Mouse (Mus musculus): Measurements from ENCODE around the gene Gm28048. TPM values are rescaled to one million over a fixed set of nuclear protein-coding genes. Genes with fewer than 3 reads are reported as not detected.

Gene Gm28048
- polyA plus RNA-seq, 1 experiment = 0.05 TPM

DNA sequence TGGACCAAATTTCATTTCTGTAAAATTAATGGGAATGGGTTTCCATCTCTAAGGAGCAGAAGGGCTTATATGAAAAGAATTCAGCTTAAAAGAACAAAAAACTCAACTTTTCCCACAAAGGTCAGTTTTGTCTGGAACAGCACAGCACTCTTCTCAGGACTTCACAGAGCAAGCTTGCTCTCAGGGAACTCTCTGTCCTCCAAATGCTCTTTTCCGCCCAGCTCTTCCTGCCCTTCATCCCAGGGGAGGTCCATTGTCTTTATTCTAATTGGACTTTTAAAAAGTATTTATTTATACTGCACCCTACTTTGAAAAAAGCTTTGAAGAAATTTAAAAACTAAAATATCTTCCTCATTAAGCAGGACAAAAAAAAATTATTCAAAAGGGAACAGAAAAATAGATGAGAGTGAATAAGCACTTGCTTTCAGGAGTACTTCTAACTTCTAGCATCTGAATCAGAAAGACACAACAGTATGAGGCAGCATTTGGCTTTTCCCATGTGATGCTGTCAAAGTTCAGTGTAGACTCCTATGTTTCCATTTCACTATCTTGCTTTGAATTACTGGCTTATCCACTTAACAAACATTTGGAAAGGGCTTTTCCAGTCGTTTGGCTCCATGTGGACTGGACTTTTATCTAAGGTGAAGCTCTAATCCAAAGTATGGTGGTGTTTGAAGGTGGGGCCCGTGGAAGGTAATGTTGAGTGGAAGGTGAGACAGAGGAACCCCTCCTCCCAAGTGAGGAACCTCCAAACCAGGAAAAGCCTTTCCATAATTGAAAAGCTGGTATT is 101.3 kb downstream of the Gm28048 start:
- no peak for TF ChIP-seq CTCF (IDR thresholded peaks at IDR 0.05; ENCODE audit: extremely low read depth, insufficient read depth, insufficient read length, insufficient replicate concordance)
- no peak for TF ChIP-seq POLR2A (IDR thresholded peaks at IDR 0.05; ENCODE audit: low read depth, low read length)
- WGBS = 87% methylated on average over 3 of the region's 3 CpGs
- Histone ChIP-seq H3K36me3 (ENCODE audit: control insufficient read depth, insufficient read depth, low read length) (no peaks in the 10 kb centered on the region), H3K4me3 (ENCODE audit: extremely low read depth, insufficient read depth, insufficient read length) (no peak overlapping the region), H3K27ac (ENCODE audit: insufficient read depth, low read length) (no peak overlapping the region), H3K27me3 (ENCODE audit: control insufficient read depth, insufficient read depth, low read length) (no peaks in the 10 kb centered on the region), H3K4me1 (ENCODE audit: control insufficient read depth, insufficient read depth, insufficient read length) (no peaks in the 10 kb centered on the region; the same call in 1 of the 2 replicates)
- DNase-seq (ENCODE audit: low read depth in 1 of 2, low spot score in 2 of 2) = no peak

DNA sequence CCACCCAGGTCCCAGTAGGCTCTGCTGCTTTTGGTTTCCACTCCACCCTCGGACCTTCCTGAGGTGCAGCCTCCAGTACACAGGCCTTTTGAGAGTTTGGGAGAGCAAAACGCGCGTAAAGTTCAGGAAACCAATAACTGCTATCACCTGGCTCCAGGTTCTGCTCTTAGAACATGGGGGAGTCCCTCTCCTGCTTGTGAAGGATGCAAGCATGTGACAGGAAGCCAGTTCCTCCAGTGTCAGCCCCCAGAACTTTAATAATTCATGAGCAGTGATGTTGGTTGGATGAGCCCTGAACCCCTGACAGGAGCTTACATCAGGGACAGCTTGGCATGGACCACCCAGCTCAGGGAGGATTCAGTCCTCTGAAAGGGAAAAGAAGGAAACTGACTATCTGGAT is 102.2 kb downstream of the Gm28048 start:
- H3K36me3 ChIP-seq (ENCODE audit: control insufficient read depth, insufficient read depth, low read length) = no peaks in the 10 kb centered on the region
- H3K4me3 ChIP-seq (ENCODE audit: extremely low read depth, insufficient read depth, insufficient read length) = no peak overlapping the region
- H3K27ac ChIP-seq (ENCODE audit: insufficient read depth, low read length) = no peak overlapping the region
- WGBS = 50% methylated on average over 4 of the region's 4 CpGs
- TF ChIP-seq CTCF (IDR thresholded peaks at IDR 0.05; ENCODE audit: extremely low read depth, insufficient read depth, insufficient read length, insufficient replicate concordance) (no peak), POLR2A (IDR thresholded peaks at IDR 0.05; ENCODE audit: low read depth, low read length) (no peak)
- DNase-seq (ENCODE audit: low read depth in 1 of 2, low spot score in 2 of 2) = no peak
- no peaks in the 10 kb centered on the region; the same call in 1 of the 2 replicates for H3K4me1 ChIP-seq (ENCODE audit: control insufficient read depth, insufficient read depth, insufficient read length)
- H3K27me3 ChIP-seq (ENCODE audit: control insufficient read depth, insufficient read depth, low read length) = no peaks in the 10 kb centered on the region

DNA sequence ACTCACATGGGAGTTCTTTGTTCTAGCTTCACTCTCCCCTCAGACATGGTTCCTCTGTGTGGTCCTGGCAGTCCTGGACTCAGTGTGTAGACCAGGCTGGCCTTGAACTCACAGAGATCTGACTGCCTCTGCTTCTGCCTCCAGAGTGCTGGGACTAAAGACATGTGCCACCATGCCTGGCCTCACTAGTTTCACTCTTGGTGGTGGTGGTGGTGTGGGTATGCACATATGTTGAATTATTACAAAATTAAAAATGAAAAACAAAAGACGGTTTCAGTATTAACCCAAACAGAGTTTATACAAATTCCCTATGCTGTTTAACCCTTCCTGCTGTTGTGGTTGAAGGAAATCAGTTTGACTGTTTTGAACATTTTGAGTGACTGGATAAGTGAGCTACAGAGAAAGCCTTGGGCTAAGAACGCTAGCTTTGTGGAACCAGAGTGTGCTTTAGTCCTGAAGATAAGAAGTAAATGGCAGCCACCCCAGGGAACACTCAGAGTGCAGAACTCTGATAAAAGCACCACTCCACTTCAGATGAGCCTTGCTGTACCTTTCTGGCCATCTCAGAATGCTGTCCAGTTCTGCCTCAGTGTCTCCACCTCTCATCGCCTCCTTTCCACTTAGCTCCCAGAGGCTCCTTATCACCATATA is 105.1 kb downstream of the Gm28048 start:
- WGBS = 86% methylated on average over 3 of the region's 3 CpGs
- Histone ChIP-seq H3K4me1 (ENCODE audit: control insufficient read depth, insufficient read depth, insufficient read length) (peaks cover 11% of the 10 kb centered on the region; the same call in 1 of the 2 replicates), H3K27me3 (ENCODE audit: control insufficient read depth, insufficient read depth, low read length) (no peaks in the 10 kb centered on the region), H3K27ac (ENCODE audit: insufficient read depth, low read length) (no peak overlapping the region), H3K4me3 (ENCODE audit: extremely low read depth, insufficient read depth, insufficient read length) (no peak overlapping the region), H3K36me3 (ENCODE audit: control insufficient read depth, insufficient read depth, low read length) (no peaks in the 10 kb centered on the region)
- no peak for TF ChIP-seq POLR2A (IDR thresholded peaks at IDR 0.05; ENCODE audit: low read depth, low read length)
- no peak for TF ChIP-seq CTCF (IDR thresholded peaks at IDR 0.05; ENCODE audit: extremely low read depth, insufficient read depth, insufficient read length, insufficient replicate concordance)
- no peak for DNase-seq (ENCODE audit: low read depth in 1 of 2, low spot score in 2 of 2)

DNA sequence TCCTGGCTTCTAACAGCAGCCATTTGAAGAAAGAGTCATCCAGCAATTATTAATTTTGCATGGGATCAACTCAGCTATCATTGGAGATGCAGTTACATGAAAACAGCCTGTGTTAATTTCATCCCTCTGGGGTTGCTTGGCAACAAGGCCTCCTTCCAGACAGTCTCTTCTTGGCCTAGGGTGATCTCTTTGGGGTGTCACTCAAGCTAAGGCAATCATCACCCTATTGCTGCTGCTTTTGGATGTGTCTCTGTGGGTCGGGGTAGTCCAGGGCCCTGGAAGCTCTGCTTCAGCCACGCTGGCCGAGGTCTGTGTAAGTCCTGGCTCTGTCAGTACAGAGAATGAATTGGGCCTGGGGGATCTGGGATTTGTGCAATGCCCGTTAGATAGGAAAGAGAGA is 106.6 kb downstream of the Gm28048 start:
- H3K4me3 ChIP-seq (ENCODE audit: extremely low read depth, insufficient read depth, insufficient read length) = no peak overlapping the region
- no peaks in the 10 kb centered on the region for H3K27me3 ChIP-seq (ENCODE audit: control insufficient read depth, insufficient read depth, low read length)
- no peak overlapping the region for H3K27ac ChIP-seq (ENCODE audit: insufficient read depth, low read length)
- WGBS = 94% methylated on average over 4 of the region's 4 CpGs
- H3K36me3 ChIP-seq (ENCODE audit: control insufficient read depth, insufficient read depth, low read length) = no peaks in the 10 kb centered on the region
- H3K4me1 ChIP-seq (ENCODE audit: control insufficient read depth, insufficient read depth, insufficient read length) = peaks cover 16% of the 10 kb centered on the region
- DNase-seq (ENCODE audit: low read depth in 1 of 2, low spot score in 2 of 2) = no peak
- TF ChIP-seq POLR2A (IDR thresholded peaks at IDR 0.05; ENCODE audit: low read depth, low read length) = no peak
- TF ChIP-seq CTCF (IDR thresholded peaks at IDR 0.05; ENCODE audit: extremely low read depth, insufficient read depth, insufficient read length, insufficient replicate concordance) = no peak

DNA sequence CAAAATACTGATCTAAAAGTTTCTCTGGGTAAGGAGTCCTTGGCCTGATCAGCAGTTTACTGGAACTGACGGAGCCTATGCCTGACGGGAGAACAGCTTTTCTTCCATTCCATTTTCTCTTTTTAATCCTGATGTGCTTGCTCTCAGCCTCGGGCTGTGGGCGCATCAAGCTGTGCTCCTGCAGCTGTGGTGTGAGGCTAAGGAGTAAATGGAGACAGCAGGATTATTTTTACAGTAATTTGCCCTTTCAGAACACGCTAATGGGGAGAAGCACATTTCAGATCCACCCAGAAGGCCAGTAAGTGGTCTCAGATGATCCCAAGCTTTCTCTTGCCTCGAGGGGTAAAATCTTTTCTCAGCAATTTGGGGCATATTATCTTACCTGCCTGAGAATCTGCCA is 107.1 kb downstream of the Gm28048 start:
- 90% methylated on average over 6 of the region's 6 CpGs for WGBS
- DNase-seq (ENCODE audit: low read depth in 1 of 2, low spot score in 2 of 2) = no peak
- TF ChIP-seq POLR2A (IDR thresholded peaks at IDR 0.05; ENCODE audit: low read depth, low read length) (no peak), CTCF (IDR thresholded peaks at IDR 0.05; ENCODE audit: extremely low read depth, insufficient read depth, insufficient read length, insufficient replicate concordance) (no peak)
- H3K27me3 ChIP-seq (ENCODE audit: control insufficient read depth, insufficient read depth, low read length) = no peaks in the 10 kb centered on the region
- H3K36me3 ChIP-seq (ENCODE audit: control insufficient read depth, insufficient read depth, low read length) = no peaks in the 10 kb centered on the region
- no peak overlapping the region for H3K4me3 ChIP-seq (ENCODE audit: extremely low read depth, insufficient read depth, insufficient read length)
- H3K27ac ChIP-seq (ENCODE audit: insufficient read depth, low read length) = no peak overlapping the region
- H3K4me1 ChIP-seq (ENCODE audit: control insufficient read depth, insufficient read depth, insufficient read length) = peaks cover 16% of the 10 kb centered on the region

DNA sequence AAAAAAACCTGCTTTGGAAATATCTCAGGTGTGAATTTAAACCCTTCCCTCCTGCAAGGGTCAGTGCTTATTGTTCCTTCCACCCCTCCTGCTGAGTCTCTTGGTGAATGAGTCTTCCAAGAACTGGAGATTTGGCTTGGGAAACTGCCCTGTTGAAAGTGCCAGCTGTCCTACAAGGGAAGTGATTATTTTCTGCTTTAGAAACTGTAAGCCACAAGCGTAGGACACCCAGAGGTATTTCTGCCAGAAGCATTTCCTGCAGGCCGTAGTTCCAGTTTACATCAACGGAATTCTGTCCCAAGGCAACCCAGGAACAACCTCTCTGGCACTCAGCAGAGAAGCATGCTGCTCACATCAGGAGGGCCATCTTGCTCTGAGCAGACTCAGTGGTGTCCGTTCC is 108.5 kb downstream of the Gm28048 start:
- no peak for DNase-seq (ENCODE audit: low read depth in 1 of 2, low spot score in 2 of 2)
- H3K27ac ChIP-seq (ENCODE audit: insufficient read depth, low read length) = peak overlapping the region; percentile 41; the same call in 1 of the 2 replicates
- H3K27me3 ChIP-seq (ENCODE audit: control insufficient read depth, insufficient read depth, low read length) = no peaks in the 10 kb centered on the region
- H3K4me1 ChIP-seq (ENCODE audit: control insufficient read depth, insufficient read depth, insufficient read length) = peaks cover 16% of the 10 kb centered on the region
- no peak overlapping the region for H3K4me3 ChIP-seq (ENCODE audit: extremely low read depth, insufficient read depth, insufficient read length)
- no peaks in the 10 kb centered on the region for H3K36me3 ChIP-seq (ENCODE audit: control insufficient read depth, insufficient read depth, low read length)
- WGBS = 39% methylated on average over 4 of the region's 4 CpGs
- TF ChIP-seq CTCF (IDR thresholded peaks at IDR 0.05; ENCODE audit: extremely low read depth, insufficient read depth, insufficient read length, insufficient replicate concordance) (no peak), POLR2A (IDR thresholded peaks at IDR 0.05; ENCODE audit: low read depth, low read length) (no peak)

DNA sequence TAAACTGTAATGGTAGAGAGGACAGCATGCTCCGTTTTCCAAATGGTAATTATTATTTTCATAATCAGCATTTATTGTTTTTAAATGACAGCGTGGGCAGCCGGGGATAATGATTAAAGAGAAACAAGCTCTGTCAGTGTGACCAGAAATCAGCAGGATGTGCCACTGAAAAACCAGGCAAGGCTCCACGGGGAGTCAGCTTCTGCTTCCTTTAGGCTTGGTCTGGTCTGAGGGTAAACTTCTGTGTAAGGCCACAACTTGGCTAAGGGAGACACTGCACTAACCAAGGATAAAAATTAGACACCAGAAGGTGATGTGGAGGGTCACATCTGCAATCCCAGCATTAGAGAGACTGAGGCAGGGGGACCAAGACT is 109.6 kb downstream of the Gm28048 start:
- Histone ChIP-seq H3K4me3 (ENCODE audit: extremely low read depth, insufficient read depth, insufficient read length) (peak overlapping the region; percentile 8; the same call in 1 of the 2 replicates), H3K27ac (ENCODE audit: insufficient read depth, low read length) (peak overlapping the region; percentile 69), H3K4me1 (ENCODE audit: control insufficient read depth, insufficient read depth, insufficient read length) (peaks cover 16% of the 10 kb centered on the region), H3K36me3 (ENCODE audit: control insufficient read depth, insufficient read depth, low read length) (no peaks in the 10 kb centered on the region), H3K27me3 (ENCODE audit: control insufficient read depth, insufficient read depth, low read length) (no peaks in the 10 kb centered on the region)
- DNase-seq (ENCODE audit: low read depth in 1 of 2, low spot score in 2 of 2) = no peak
- WGBS = 7% methylated on average over 4 of the region's 4 CpGs
- TF ChIP-seq POLR2A (IDR thresholded peaks at IDR 0.05; ENCODE audit: low read depth, low read length) = no peak
- TF ChIP-seq CTCF (IDR thresholded peaks at IDR 0.05; ENCODE audit: extremely low read depth, insufficient read depth, insufficient read length, insufficient replicate concordance) = no peak
